In genomic region chr12:108278221-108278918, GRCm38 (mm10) we compare ENCODE assay signal across 10 mouse cellular contexts. TPM values are rescaled to one million over a fixed set of nuclear protein-coding genes. Genes with fewer than 3 reads are reported as not detected.
DNase-seq lines count a peak whose midpoint lies in the region; ATAC-seq and TF ChIP-seq lines count a peak whose summit lies in the region.
"Had no signal": no experiment of that assay in that cellular context is flagged by ENCODE, and none has a peak within 500 bp of the region (broad histone marks: within the 10 kb centered on the region; RNA-seq: fewer than 3 reads in every experiment).

No protein-coding gene starts in this region.

- TF ChIP-seq CTCF in forebrain, postnatal 0 days (IDR thresholded peaks at IDR 0.05; ENCODE audit: low read depth) = no peak

- no peak for ATAC-seq in forebrain, postnatal 0 days
- no peak for ATAC-seq in midbrain, embryonic 12.5 days (ENCODE audit: low FRiP score, low read depth)
- no peak for ATAC-seq in heart, embryonic 11.5 days (replicated peaks; ENCODE audit: insufficient number of reproducible peaks, low FRiP score, low TSS enrichment)

- DNase-seq in cerebellum, adult 9-11 months = peak; percentile 67
- DNase-seq in cerebellum, adult 11 months = no peak
- peak; percentile 31 for DNase-seq in Muller cell, postnatal 12 days (ENCODE audit: inconsistent ontology term)
- DNase-seq in forebrain, postnatal 0 days = no peak
- DNase-seq in heart, embryonic 10.5 days (ENCODE audit: low spot score) = no peak
- no peak for DNase-seq in lung, adult 18-20 months
- DNase-seq: B cell, adult 2 months had no signal

- no peaks in the 10 kb centered on the region for H3K36me3 ChIP-seq in forebrain, postnatal 0 days (ENCODE audit: insufficient read depth)
- no peaks in the 10 kb centered on the region for H3K36me3 ChIP-seq in midbrain, embryonic 12.5 days
- H3K36me3 ChIP-seq in heart, embryonic 10.5 days = no peaks in the 10 kb centered on the region
- H3K36me3 ChIP-seq in heart, embryonic 11.5 days (ENCODE audit: control insufficient read depth, insufficient read depth, low read length) = no peaks in the 10 kb centered on the region
- H3K36me3 ChIP-seq: heart, embryonic 15.5 days had no signal

- peak overlapping the region; percentile 91; the same call in 1 of the 2 replicates for H3K4me2 ChIP-seq in forebrain, postnatal 0 days (ENCODE audit: low read depth)
- H3K4me2 ChIP-seq in midbrain, embryonic 12.5 days (replicated peaks) = peak overlapping the region; percentile 99
- no peak overlapping the region for H3K4me2 ChIP-seq in heart, embryonic 11.5 days

- no peak overlapping the region for H3K27ac ChIP-seq in forebrain, postnatal 0 days (ENCODE audit: low read depth, low read length)
- H3K27ac ChIP-seq in midbrain, embryonic 12.5 days (replicated peaks) = peak overlapping the region; percentile 95
- no peak overlapping the region for H3K27ac ChIP-seq in heart, embryonic 10.5 days
- no peak overlapping the region for H3K27ac ChIP-seq in heart, embryonic 11.5 days (ENCODE audit: low read depth, low read length)
- H3K27ac ChIP-seq: heart, embryonic 15.5 days had no signal

- H3K9ac ChIP-seq in forebrain, postnatal 0 days = no peak overlapping the region
- peak overlapping the region; percentile 84; the same call in 1 of the 2 replicates for H3K9ac ChIP-seq in midbrain, embryonic 12.5 days (replicated peaks)
- H3K9ac ChIP-seq in heart, embryonic 11.5 days (ENCODE audit: low read depth, low read length) = no peak overlapping the region

- peaks cover 18% of the 10 kb centered on the region for H3K4me1 ChIP-seq in forebrain, postnatal 0 days (ENCODE audit: insufficient read depth)
- peaks cover 43% of the 10 kb centered on the region for H3K4me1 ChIP-seq in midbrain, embryonic 12.5 days
- H3K4me1 ChIP-seq in heart, embryonic 10.5 days = peaks cover 53% of the 10 kb centered on the region
- H3K4me1 ChIP-seq in heart, embryonic 11.5 days (ENCODE audit: control insufficient read depth, insufficient read depth, low read length) = peaks cover 27% of the 10 kb centered on the region

- no peaks in the 10 kb centered on the region for H3K9me3 ChIP-seq in forebrain, postnatal 0 days (ENCODE audit: low read length)
- no peaks in the 10 kb centered on the region for H3K9me3 ChIP-seq in midbrain, embryonic 12.5 days
- H3K9me3 ChIP-seq in heart, embryonic 10.5 days = no peaks in the 10 kb centered on the region
- no peaks in the 10 kb centered on the region for H3K9me3 ChIP-seq in heart, embryonic 11.5 days (replicated peaks; ENCODE audit: control insufficient read depth, low read length)
- H3K9me3 ChIP-seq: heart, embryonic 15.5 days had no signal

- 23% methylated on average over 15 of the region's 15 CpGs for WGBS in forebrain, postnatal 0 days
- 31% methylated on average over 15 of the region's 15 CpGs for whole genome bisulfite sequencing in midbrain, embryonic 12.5 days
- WGBS in heart, embryonic 10.5 days = 42% methylated on average over 15 of the region's 15 CpGs
- 54% methylated on average over 15 of the region's 15 CpGs for WGBS in heart, embryonic 11.5 days (ENCODE audit: insufficient replicate concordance)

- no peaks in the 10 kb centered on the region for H3K27me3 ChIP-seq in forebrain, postnatal 0 days (ENCODE audit: insufficient read depth, low read length)
- peaks cover 5% of the 10 kb centered on the region; the same call in 1 of the 2 replicates for H3K27me3 ChIP-seq in midbrain, embryonic 12.5 days
- H3K27me3 ChIP-seq in heart, embryonic 10.5 days (ENCODE audit: insufficient read depth, poor library complexity, severe bottlenecking) = peaks cover 13% of the 10 kb centered on the region
- 0 out of 2 replicates have a peak, but pooled peaks cover 3% of the 10 kb centered on the region for H3K27me3 ChIP-seq in heart, embryonic 11.5 days (ENCODE audit: control insufficient read depth, insufficient read depth, low read length)

- no peak overlapping the region for H3K4me3 ChIP-seq in forebrain, postnatal 0 days (ENCODE audit: low read depth, low read length)
- 0 out of 2 replicates have a peak overlapping the region, but pooled peaks have one; percentile 86 for H3K4me3 ChIP-seq in midbrain, embryonic 12.5 days
- no peak overlapping the region; the same call in 1 of the 2 replicates for H3K4me3 ChIP-seq in heart, embryonic 10.5 days
- no peak overlapping the region for H3K4me3 ChIP-seq in heart, embryonic 11.5 days (ENCODE audit: low read depth, low read length)
- H3K4me3 ChIP-seq: heart, embryonic 15.5 days had no signal

RNA-seq across cellular contexts. Expression of gene Ccdc85c, which starts 3.1 kb away (rescaled TPM):
- 66.1 and 68.0 TPM in 2 replicates for total RNA-seq in forebrain, postnatal 0 days (2014; rRNA removed)
- 15.5 and 16.2 TPM in 2 replicates for polyA plus RNA-seq in forebrain, postnatal 0 days (2015; fragmentation: Nextera tagmentation; extraction: Ambion mirVana)
- 17.0 and 21.6 TPM in 2 replicates for polyA plus RNA-seq in midbrain, embryonic 12.5 days (2016; fragmentation: Nextera tagmentation; extraction: Ambion mirVana)
- polyA plus RNA-seq in heart, embryonic 10.5 days (2016; fragmentation: Nextera tagmentation; extraction: Ambion mirVana) = 5.7 and 6.7 TPM in 2 replicates
- 6.3 and 7.8 TPM in 2 replicates for polyA plus RNA-seq in heart, embryonic 11.5 days (2014; fragmentation: Nextera tagmentation; extraction: Ambion mirVana)

RNA-seq across cellular contexts. Expression of gene Hhipl1, which starts 27.7 kb away (rescaled TPM):
- total RNA-seq in forebrain, postnatal 0 days (2014; rRNA removed) = 3.9 and 5.2 TPM in 2 replicates
- polyA plus RNA-seq in forebrain, postnatal 0 days (2015; fragmentation: Nextera tagmentation; extraction: Ambion mirVana) = 1.1 and 1.5 TPM in 2 replicates
- 5.0 and 6.2 TPM in 2 replicates for polyA plus RNA-seq in midbrain, embryonic 12.5 days (2016; fragmentation: Nextera tagmentation; extraction: Ambion mirVana)
- 0.28 and 0.64 TPM in 2 replicates for polyA plus RNA-seq in heart, embryonic 10.5 days (2016; fragmentation: Nextera tagmentation; extraction: Ambion mirVana)
- 0.28 and 0.29 TPM in 2 replicates for polyA plus RNA-seq in heart, embryonic 11.5 days (2014; fragmentation: Nextera tagmentation; extraction: Ambion mirVana)

RNA-seq across cellular contexts. Expression of gene Cyp46a1, which starts 55.8 kb away (rescaled TPM):
- total RNA-seq in forebrain, postnatal 0 days (2014; rRNA removed) = 30.4 and 34.9 TPM in 2 replicates
- 41.8 and 49.6 TPM in 2 replicates for polyA plus RNA-seq in forebrain, postnatal 0 days (2015; fragmentation: Nextera tagmentation; extraction: Ambion mirVana)
- 21.8 and 24.1 TPM in 2 replicates for polyA plus RNA-seq in midbrain, embryonic 12.5 days (2016; fragmentation: Nextera tagmentation; extraction: Ambion mirVana)
- polyA plus RNA-seq in heart, embryonic 10.5 days (2016; fragmentation: Nextera tagmentation; extraction: Ambion mirVana) = 4.4 and 5.9 TPM in 2 replicates
- 4.3 and 5.5 TPM in 2 replicates for polyA plus RNA-seq in heart, embryonic 11.5 days (2014; fragmentation: Nextera tagmentation; extraction: Ambion mirVana)

Comparison
In these comparisons a context has a peak if more than half of its experiments do, and no peak if none do; other contexts are left out.
1. DNase-seq: peak in cerebellum, adult 9-11 months (single experiment) and Muller cell, postnatal 12 days (single experiment); none in cerebellum, adult 11 months (single experiment), forebrain, postnatal 0 days (single experiment), heart, embryonic 10.5 days (single experiment) and lung, adult 18-20 months (0 of 2).